Mouse (Mus musculus) E14TG2a.4 (cell line): Measurements from ENCODE around the gene Slc35g3.

Experiments
- H3K27me3 ChIP-seq: 2 replicates; pipeline ENCODE4 v1.6.1; 2014; ENCODE audit warnings: low read length, control low read depth; ENCODE audit not compliant: insufficient read depth
- H3K36me3 ChIP-seq: 2 replicates; pipeline ENCODE4 v1.6.1; 2014; ENCODE audit warnings: low read length, control low read depth; ENCODE audit not compliant: insufficient read depth
- H3K4me1 ChIP-seq: replicated peaks from 2 replicates; pipeline ENCODE4 v1.6.1; 2014; ENCODE audit warnings: low read depth, low read length, control low read depth
- H3K4me3 ChIP-seq: replicated peaks from 2 replicates; pipeline ENCODE4 v1.5.1; 2014; ENCODE audit warnings: mild to moderate bottlenecking, low read length
- H3K9me3 ChIP-seq: 2 replicates; pipeline ENCODE4 v1.6.1; 2014; ENCODE audit warnings: low read length, control low read depth
- CTCF ChIP-seq: conservative IDR thresholded peaks from 2 replicates; pipeline ENCODE4 v1.5.1; 2014; ENCODE audit warnings: low read length
- NANOG ChIP-seq: IDR thresholded peaks from 2 replicates; pipeline ENCODE4 v1.6.1; 2014; ENCODE audit warnings: borderline replicate concordance, low read length, mixed read lengths
- POU5F1 ChIP-seq: IDR thresholded peaks from 2 replicates; pipeline ENCODE4 v1.6.1; 2014; ENCODE audit warnings: low read length, borderline replicate concordance

Slc35g3 gene

GRCm38 (mm10) chr11:69795168-69795982 lies 33.6 kb upstream of the Slc35g3 start, which contains the start of gene Chrnb1:
Gene Chrnb1, minus strand, starts transcription at chr11:69795943.
- Histone ChIP-seq H3K4me3 (peak within 1 kb of the TSS; percentile 87), H3K9me3 (no peaks in the 10 kb centered on the region), H3K36me3 (no peaks in the 10 kb centered on the region), H3K4me1 (peaks cover 43% of the 10 kb centered on the region), H3K27me3 (peaks cover 60% of the 10 kb centered on the region)
- TF ChIP-seq POU5F1 (no peak), NANOG (no peak), CTCF (no peak)

- peaks cover 47% of the 10 kb centered on the region for H3K27me3 ChIP-seq
- H3K4me1 ChIP-seq: peaks cover 40% of the 10 kb centered on the region
- no peaks in the 10 kb centered on the region for H3K9me3 ChIP-seq
- TF ChIP-seq POU5F1 (no peak), CTCF (no peak), NANOG (no peak)
- H3K4me3 ChIP-seq: peak overlapping the region; percentile 13; the same call in 1 of the 2 replicates
- no peaks in the 10 kb centered on the region for H3K36me3 ChIP-seq
Measured at GRCm38 (mm10) chr11:69793429-69793828, 31.7 kb upstream of the Slc35g3 start.

GRCm38 (mm10) chr11:69791420-69791819 lies 29.7 kb upstream of the Slc35g3 start:
- TF ChIP-seq CTCF (no peak), POU5F1 (no peak), NANOG (no peak)

GRCm38 (mm10) chr11:69789431-69789830 lies 27.7 kb upstream of the Slc35g3 start:
- Histone ChIP-seq H3K4me1 (peaks cover 65% of the 10 kb centered on the region), H3K36me3 (no peaks in the 10 kb centered on the region), H3K27me3 (peaks cover 24% of the 10 kb centered on the region), H3K9me3 (no peaks in the 10 kb centered on the region), H3K4me3 (no peak overlapping the region)
- TF ChIP-seq POU5F1 (no peak), CTCF (no peak), NANOG (no peak)

More at GRCm38 (mm10) chr11:69791420-69791819, 29.7 kb upstream of the Slc35g3 start:
- peaks cover 29% of the 10 kb centered on the region for H3K27me3 ChIP-seq
- H3K4me1 ChIP-seq: peaks cover 57% of the 10 kb centered on the region
- H3K9me3 ChIP-seq: no peaks in the 10 kb centered on the region
- no peaks in the 10 kb centered on the region for H3K36me3 ChIP-seq
- no peak overlapping the region for H3K4me3 ChIP-seq

- Histone ChIP-seq H3K4me3 (0 out of 2 replicates have a peak overlapping the region, but pooled peaks have one; percentile 10), H3K27me3 (peaks cover 8% of the 10 kb centered on the region), H3K9me3 (no peaks in the 10 kb centered on the region), H3K4me1 (peaks cover 71% of the 10 kb centered on the region), H3K36me3 (no peaks in the 10 kb centered on the region)
- TF ChIP-seq POU5F1 (no peak), CTCF (no peak)
Measured at GRCm38 (mm10) chr11:69787306-69787705, 25.5 kb upstream of the Slc35g3 start.

- peaks cover 10% of the 10 kb centered on the region for H3K27me3 ChIP-seq
- peaks cover 86% of the 10 kb centered on the region for H3K4me1 ChIP-seq
- no peak for TF ChIP-seq POU5F1
- TF ChIP-seq NANOG: no peak
- no peak for TF ChIP-seq CTCF
- peak overlapping the region; percentile 67 for H3K4me3 ChIP-seq
- no peaks in the 10 kb centered on the region for H3K36me3 ChIP-seq
- no peaks in the 10 kb centered on the region for H3K9me3 ChIP-seq
Measured at GRCm38 (mm10) chr11:69784793-69785272, 23.1 kb upstream of the Slc35g3 start.

GRCm38 (mm10) chr11:69781828-69782227 lies 20.1 kb upstream of the Slc35g3 start:
- Histone ChIP-seq H3K36me3 (no peaks in the 10 kb centered on the region), H3K4me1 (peaks cover 91% of the 10 kb centered on the region), H3K9me3 (no peaks in the 10 kb centered on the region)

GRCm38 (mm10) chr11:69778985-69779384 lies 17.2 kb upstream of the Slc35g3 start:
- TF ChIP-seq POU5F1 (no peak), CTCF (no peak), NANOG (no peak)
- H3K9me3 ChIP-seq: no peaks in the 10 kb centered on the region
- no peaks in the 10 kb centered on the region for H3K36me3 ChIP-seq
- H3K27me3 ChIP-seq: peaks cover 50% of the 10 kb centered on the region
- H3K4me1 ChIP-seq: peaks cover 88% of the 10 kb centered on the region
- H3K4me3 ChIP-seq: no peak overlapping the region

More at GRCm38 (mm10) chr11:69781828-69782227, 20.1 kb upstream of the Slc35g3 start:
- TF ChIP-seq CTCF (no peak), NANOG (peak; percentile 41; the same call in 1 of the 2 replicates)
- Histone ChIP-seq H3K4me3 (no peak overlapping the region), H3K27me3 (peaks cover 38% of the 10 kb centered on the region)

GRCm38 (mm10) chr11:69778258-69778982 lies 16.7 kb upstream of the Slc35g3 start:
- TF ChIP-seq POU5F1: no peak
- no peak for TF ChIP-seq NANOG
- TF ChIP-seq CTCF: no peak
- Histone ChIP-seq H3K4me1 (peaks cover 83% of the 10 kb centered on the region), H3K36me3 (no peaks in the 10 kb centered on the region), H3K4me3 (peak overlapping the region; percentile 49), H3K27me3 (peaks cover 50% of the 10 kb centered on the region), H3K9me3 (no peaks in the 10 kb centered on the region)
